Mouse (Mus musculus) layer of hippocampus, adult 18-20 months (tissue): ENCODE data around the gene Rab3a. TPM values are rescaled to one million over a fixed set of nuclear protein-coding genes. Genes with fewer than 3 reads are reported as not detected.

ENCODE experiments used
- DNase-seq, 2 experiments: peaks; one replicate each; pipeline ENCODE4 v3.0.0; 2022; ENCODE audit warnings: low spot score in 2 of 2
- total RNA-seq, 2 experiments: library from RNA; stranded (reverse); gene quantifications; 2 replicates each; pipeline ENCODE4 v1.2.3; 2021

Rab3a gene
- total RNA-seq, 2 experiments from 2014 or later: 814 to 823 TPM

DNA sequence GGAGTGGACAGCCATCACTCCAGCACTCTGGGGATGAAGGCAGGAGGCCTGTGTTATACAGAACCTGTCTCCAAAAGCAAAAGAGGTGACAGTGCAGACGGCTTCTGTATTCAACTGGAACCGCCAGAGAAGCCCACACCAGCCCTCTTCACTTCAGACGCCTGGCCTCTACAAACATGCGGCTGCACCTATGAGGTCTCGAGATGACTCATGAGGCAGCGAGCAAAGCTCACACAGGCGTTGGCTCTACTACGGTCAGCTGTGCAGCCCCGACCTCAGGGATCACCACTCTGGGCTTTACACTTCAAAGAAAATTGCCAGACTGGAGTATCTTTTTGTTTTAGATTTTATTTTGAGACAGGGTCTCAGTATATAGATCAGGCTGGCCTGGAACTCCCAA lies 18.4 kb downstream of the Rab3a start:
- DNase-seq: no peak

DNA sequence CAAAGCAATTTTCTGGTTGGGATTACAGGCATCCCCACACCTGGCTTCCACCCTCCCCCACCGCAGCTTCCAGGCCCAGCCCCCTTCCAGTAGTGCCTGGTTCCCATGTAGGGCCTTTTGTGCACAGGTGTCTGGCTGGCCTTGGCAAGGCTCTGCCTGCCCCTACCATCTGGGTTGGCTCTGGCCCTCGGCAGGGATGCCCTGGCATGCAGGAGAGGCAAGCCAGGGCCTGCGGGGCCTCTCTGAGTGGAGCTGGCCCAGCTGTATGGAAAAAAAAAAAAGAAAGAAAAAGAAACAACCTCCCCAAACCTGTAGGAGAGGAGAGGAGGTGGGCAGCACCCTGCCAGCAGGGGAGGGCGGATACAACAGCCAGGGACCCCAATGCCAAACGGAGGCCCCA lies 18.9 kb downstream of the Rab3a start:
- DNase-seq: no peak

DNA sequence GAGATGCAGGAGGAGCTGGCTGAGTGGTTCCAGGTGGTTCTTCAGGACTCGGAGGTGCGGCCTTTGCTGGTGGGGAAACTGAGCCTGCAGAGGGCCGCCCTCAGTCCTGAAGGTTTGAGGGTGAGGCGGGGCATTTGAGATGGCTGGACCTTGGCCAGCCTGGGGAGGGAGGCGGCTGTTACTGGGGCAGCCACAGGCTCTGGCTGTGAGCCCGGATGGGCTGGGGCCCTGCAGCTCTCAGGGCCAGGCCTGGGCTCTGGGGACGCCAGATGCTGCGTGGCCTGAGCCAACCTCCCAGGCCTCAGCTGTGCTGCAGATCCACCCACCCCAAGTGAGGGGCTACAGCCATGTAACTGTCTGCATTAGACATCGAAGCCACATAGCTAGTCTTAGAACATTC lies 19.4 kb downstream of the Rab3a start:
- DNase-seq: peak; percentile 62 to 78

DNA sequence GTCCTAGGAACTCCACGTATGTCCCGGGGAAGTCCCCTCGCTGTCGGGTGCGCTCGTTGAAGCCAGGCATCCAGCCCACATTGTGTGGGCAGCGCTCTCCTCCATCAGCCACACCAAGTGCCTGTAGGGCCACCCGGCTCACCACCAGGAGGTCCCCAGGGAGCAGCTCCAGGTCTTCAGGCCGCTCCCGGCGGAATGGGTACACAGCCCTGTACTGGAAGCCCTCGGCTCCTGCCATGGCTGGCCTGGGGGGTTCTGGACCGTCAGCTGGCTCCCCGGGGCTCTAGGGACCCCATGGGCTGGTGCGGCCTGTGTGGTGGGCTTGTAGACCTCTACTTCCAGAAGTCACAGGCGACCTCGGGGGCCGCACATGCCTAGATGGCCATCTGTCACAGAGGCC lies 20.3 kb downstream of the Rab3a start:
- no peak for DNase-seq

DNA sequence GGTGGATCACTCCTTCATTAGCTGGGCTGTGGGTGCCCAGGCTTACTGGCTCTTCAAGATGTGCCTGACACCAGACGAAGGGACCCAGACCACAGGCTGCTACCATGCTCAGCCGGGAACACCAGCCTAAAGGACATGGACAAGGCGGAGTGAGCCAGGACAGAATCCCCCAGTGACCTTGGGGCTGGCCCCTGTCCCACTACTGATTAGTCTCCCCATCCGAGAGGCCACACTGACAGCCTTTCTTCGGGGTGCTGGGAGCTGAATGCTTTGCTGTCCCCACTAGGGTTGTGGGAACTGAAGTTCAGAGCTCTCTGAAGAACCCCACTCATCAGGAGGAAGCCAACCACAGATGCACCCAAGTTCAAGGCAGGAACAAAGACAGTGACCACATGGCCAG lies 20.7 kb downstream of the Rab3a start:
- no peak for DNase-seq

DNA sequence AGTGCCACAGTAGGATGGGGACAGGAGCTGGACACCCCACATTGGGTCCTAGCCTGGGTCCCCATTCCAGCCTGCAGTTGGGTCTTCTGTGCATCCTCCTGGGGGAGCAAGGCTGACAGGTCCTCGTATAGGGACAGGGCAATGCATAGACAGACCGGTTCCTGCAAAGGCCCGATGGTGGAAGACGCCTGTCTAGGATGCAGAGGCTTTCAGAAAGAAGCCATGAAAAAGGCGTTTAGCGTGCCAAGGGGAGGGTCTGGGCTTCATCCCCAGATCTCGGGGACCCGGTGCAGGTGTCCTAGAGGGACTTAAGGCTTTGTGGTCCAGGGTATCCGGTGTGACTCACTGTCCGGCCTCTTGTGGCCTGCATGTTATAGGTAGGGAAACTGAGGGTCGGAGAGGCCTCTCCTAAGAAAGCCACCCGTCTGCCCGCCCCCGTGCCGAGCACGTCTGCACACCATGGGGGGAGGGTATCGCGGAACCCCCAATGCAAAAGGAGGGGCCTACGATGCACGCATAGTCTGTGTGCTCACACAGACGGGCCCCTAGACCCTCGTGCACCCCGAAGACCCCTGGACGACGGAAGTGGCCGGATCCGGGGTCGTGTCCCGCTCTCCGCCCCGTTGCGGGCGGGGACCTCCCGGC lies 21.5 kb downstream of the Rab3a start:
- no peak for DNase-seq

DNA sequence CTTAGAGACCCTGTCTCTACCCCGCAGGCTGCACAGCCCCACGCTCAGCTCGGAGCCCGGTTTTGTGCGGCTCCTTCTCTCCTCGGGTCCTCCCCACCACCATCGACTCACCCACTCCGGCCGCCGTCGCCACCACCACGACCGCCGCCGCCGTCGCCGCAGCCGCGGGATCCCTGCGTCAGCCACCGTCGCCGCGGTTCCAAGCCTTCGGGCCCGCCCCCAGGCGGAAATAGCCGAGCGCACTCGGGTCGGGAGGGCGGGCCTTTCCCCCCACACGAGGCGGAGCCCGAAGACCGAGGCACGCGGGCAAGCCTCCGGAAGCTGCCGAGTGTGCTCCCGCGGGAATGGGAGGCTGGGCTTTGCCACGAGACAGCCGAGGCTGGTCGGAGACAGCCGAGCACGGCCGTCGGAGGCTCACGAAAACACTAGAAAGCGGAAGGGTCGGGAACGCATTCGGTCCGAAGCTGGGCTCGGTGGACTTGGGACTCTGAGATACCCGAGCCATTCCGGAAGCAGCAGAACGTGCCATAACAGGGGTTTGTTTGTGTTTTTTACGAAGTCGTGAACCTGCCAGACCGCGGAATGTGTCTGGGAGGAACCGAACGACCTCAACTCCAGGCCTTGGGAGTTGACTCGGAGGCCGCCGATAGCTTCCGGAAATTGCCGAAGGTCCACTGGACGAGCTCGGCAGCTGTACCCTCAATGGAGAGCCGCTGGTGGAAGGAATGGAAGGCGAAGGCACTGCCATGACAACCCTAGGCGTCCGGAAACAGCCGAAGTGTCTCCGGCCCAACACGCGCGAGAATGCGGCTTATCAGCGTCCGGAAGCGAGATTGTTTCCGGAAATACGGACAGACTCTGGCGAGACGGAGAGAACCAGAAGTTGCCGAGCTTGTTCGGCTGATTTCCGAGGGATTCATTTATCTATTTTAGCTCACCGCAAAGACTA lies 22.3 kb downstream of the Rab3a start, which contains the start of gene Pik3r2:
Gene Pik3r2 (minus strand): TSS at position 218 of the 949 bp plus-strand sequence.
- DNase-seq: peak; percentile 98

DNA sequence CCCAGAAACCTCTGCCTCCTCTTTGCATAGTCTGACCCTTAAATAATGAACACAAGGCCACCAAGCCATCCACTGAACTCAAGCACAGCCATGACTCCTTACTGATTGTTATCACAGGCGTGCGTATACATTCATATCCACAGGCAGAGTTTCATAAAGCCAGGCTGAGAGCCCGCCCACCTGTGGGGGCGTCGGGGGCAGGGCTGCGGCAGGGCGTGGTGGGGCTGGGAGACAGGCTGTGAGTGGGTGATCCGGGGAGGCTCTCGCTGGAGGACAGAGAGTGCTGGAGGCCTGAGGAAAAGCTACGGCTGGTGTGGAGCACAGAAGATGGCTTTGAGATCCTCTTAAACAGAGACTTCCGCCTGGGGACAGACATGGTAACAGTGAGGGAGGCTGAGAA lies 25.6 kb downstream of the Rab3a start:
- no peak for DNase-seq

DNA sequence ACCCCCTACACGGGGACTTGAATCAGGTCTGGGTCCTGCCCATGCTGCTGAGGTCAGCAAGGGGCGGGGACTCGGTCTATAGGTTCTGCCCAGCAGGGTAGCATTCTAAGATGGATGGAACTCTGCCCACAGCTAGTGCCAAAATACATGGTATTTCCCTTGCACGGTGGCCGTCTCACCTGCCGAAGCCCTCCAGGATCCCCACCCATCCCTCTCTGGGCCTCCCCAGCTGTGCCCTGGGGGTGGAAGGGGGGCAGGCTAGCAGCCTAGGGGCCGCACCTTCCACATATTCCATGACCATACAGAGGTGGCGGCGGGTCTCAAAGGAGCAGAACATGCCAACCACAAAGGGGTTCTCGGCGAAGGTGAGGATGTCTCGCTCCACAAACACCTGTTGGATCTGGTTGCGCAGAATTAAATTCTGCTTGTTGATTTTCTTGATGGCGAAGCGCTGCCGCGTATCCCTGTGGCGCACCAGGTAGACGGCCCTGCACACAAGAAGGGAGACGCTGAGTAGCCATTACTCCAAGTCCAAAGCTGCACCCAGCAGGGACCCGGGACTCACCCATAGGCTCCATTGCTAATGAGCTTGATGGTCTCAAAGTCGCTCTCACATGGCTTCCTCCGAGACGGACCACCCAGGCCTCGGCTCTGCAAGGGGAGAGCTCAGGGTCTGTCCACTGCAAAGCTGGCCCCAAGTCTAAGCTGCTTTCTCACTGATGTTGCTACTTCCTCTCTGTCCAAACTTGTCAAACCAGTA lies 32.0 kb downstream of the Rab3a start:
- no peak for DNase-seq

DNA sequence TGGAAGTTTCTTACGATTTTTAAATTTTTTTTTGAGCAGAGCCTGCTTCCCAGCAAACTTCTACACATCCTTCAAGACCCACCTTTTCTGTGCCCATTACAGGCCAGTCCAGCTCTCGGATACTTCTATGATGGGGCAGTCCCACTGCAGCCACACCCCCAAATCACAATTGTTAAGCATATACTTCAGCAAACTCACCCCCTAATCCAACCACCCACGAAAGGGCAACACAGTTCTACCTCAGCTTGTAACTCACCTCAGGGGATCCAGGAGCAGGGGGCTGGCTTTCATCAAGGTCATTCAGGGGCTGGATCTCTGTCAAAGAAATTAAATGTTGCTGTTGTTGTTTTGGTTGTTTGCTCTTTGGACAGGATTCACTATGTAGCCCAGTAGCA lies 32.6 kb downstream of the Rab3a start:
- DNase-seq: no peak

DNA sequence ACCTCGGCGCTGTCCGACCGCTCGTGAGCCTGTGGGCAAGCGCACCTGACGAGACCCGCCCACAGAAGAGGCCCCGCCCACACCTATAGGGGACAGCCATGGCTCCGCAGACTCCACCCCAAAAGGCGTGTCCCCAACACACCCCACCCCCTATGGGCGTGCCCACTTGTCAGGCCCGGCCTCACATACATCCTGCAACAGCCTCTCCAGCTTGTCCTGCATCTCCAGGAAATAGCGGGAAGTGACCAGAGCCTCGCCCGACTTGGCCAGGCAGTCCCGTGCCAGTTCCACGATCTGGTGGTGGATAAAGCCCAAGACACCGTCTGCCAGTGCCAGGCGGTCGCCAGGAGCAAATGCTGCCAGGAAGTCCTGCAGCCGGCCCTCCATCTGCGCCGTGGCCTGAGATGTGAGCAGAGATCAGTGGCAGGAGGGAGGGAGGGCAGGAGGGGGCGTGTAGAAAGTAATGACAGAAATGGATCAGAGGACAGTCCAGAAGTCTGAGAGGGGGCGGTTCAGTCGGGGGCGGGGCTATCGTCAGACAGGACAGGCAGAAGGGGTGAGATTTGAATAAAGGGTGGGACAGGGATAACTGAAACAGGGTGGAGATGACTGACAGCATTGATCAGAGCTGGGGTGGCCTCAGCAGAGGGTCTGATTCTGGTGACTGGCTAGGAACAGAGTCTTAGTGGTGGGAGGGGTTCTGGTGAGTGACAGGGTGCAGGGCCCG lies 33.6 kb downstream of the Rab3a start:
- DNase-seq: no peak

DNA sequence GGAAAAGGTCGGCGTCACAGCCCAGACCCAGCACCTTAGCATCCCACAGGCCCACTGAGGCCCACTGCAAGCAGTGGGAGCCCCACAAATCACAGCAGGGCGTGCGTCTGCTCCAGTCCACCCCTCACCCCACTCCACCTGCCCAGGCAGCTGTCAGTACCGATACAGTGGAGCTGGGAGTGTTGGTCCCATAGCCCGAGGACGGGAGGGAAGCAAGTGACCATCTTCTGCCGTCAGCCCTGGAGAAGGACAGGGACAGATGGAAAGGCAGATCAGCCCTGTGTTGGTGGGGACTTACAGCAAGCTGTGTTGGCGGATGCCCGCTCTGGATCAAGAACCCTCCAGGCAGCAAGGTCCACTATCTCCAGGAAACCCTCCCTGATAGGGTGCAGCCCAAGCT lies 34.6 kb downstream of the Rab3a start:
- no peak for DNase-seq

DNA sequence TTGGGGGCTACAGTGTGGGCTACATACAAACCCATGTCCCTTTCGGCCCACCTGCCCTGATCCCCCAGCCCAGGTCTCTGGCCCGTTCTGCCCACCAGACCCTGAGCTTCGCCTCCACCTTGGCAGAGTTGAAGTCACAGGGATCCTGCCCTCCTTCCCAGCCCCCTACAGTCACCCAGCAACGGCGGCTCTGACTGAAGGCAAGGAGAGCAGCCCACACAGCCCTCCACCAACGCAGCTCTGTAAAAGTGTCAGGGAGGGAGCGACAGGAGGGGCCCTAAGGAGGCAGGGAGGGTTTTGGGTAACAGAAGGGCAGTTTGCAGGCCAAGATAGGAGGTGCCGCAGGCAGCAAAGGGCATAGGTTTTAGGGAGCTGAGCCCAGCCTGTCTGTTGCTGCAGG lies 36.4 kb downstream of the Rab3a start:
- peak; percentile 54 to 70 for DNase-seq

DNA sequence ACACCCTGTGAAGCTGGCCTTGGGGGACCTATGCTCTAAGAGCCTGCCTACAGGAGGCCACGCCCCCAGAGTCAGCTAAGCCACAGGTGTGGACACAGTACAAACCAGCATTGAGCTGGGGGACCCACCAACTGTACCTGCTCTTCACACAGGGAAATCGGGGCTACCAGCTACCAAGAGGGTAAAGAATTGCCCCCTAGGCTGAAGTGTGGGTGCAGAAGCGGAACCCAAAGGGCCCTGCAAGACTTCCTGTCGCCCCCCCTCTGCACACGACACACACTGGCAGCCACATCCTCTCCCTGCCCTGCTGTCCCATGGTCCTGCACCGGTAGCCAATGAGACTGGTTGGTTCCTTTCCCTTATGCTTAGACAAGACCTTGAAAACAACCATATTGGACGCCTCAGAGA lies 36.8 kb downstream of the Rab3a start:
- peak in 1 of 2 experiments; percentile 58 for DNase-seq

DNA sequence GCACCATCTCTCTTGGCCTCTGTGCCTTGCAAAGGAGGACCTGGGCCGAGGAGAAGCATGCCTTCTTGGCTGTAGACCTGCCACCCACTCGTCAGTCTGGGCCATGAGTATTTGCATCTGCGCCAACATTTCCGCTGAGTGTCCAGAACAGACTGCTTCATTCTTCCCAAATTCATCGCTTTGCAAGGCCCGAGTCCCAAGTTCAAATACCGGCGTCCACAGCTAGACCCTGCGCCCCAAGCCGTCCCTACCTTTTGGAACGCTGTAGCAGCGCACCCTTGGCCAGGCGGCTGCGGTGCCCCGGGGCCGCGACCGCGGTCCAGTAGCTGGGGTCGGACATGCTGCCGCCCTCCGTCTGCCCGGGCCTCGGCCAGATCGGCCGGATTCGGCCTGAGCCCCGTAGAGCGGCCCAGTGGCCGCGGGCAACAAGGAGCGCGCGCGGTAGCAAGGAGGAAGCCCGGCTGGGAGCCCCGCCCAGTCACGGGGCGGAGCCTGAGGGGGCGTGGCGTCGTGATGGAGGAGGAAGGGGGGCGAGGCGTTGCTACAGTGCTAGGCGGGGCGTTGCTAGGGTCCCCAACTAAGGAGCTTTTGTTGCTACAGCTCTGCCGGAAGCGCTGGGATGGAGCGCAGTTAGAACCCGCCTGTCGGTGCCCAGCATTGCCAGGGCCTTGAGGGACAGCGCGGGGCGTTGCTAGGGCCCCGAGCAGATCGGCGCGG lies 37.7 kb downstream of the Rab3a start:
- peak; percentile 97 to 98 for DNase-seq

DNA sequence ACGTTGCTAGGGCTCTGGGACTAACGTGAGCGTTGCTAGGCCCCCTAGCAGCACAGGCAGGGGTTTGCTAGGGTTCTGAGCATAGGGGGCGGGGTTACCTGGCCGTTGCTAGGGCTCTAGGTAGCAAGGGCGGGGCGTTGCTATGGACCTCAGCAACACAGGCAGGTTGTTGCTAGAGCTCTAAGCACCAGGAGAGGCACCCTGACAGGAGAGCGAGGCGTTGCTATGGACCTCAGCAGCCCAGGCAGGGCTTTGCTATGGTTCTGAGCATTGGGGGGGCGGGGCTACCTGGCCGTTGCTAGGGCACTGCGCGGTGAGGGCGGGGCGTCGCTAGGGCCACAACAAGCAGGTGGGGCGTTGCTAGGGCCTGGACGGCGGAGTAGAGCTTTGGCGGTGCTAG lies 38.2 kb downstream of the Rab3a start:
- no peak for DNase-seq

DNA sequence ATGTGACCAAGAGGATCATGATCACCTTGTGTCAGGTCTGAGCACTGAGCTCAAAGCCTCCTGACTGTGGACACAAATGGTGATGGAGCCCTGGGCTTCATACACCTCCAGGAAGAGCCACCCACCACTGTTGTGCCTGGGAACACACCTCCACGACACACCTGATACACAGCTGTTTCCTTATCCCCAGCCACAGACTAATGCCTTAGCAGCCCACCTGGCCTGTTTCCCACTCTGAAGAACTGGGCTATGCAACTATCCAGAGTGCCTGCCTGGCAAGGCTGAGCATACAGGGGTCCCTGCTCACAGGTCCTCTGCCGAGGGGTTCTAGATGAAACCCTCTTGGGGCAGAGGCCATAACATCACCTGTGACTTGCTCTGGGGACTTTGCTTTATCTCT lies 39.7 kb downstream of the Rab3a start:
- no peak for DNase-seq

DNA sequence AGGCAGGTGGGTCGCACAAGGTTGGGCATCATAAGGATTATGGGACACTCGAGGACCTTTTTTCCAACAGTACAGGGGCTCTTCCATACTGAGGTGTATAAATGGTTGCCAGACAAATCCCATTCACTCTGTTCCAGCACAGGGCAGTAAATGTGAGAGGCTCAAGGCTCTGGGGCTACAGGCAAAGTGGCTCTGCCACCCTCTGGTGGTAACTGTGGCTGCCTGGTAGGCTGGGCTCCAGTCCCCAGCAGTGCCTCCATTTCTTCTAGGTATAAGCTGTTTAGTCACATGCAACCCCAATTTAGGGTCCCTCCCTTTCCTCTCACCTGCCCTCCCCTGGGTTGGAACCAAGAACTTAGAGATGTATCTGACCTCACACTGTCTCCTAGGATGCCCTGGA lies 40.9 kb downstream of the Rab3a start:
- no peak for DNase-seq

DNA sequence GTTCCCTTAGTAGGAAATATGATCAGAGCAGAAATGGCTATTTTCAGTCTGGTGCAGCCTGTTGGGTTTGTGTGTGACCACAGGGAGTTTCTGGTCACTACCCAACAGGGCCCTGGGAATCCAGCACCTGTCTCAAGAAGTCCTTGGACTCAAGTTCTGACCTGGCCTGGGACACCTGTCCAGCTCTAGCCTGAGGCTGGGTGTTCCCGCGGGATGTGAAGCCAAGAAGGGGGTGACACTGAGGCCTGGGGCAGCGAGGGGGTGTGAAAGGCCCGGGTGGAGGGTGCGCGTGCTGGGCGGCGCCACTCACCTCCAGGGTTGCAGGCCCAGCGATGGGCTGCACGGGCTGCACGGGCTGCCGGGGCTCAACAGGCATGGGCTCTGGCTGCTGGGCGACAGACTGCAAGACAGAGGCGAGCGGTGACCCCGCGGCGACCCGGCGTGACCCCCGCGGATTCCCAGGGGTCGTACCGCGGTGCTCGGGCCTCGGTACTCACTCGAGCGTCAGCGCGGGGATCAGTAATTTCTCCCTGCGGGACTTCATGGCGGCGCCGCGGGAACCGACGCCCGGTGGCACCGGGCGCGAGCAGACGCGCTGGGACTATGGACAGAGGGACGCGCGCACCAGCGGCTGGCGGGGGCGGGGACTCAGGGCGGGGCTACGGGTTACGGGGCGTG lies 42.1 kb downstream of the Rab3a start:
- DNase-seq: no peak
